Mouse (Mus musculus): ENCODE measurements around the gene Mthfs. TPM values are rescaled to one million over a fixed set of nuclear protein-coding genes. Genes with fewer than 3 reads are reported as not detected.
"Not testable (repeated sequence)": the region's sequence is repeated elsewhere in the genome, so short reads cannot be mapped to it uniquely, and the experiment has no call there.

Mthfs gene
- polyA plus RNA-seq, 1 experiment from 2014 or later, result 25.7 TPM

DNA sequence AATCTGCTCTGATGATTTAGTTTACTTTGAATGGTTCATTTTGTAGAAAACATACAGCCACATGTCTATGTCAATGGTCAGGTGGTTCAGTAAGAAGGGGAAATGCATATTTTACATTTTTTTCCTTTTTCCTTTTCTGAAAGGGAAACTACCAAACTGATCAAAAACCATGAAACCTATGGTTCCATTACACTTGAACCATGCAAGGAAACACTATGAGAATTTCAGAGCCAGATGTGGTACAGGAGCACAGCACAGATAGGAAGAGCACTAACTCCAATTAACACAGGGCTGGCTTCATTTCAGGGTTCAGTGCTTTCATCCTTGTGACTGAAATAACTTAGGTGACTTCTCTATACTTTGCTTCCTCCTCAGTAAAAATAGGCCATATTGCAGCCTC, 8.2 kb upstream of the Mthfs start:
- DNase-seq (ENCODE audit: low spot score); H3K27ac ChIP-seq (replicated peaks; ENCODE audit: low read depth, low read length); H3K9me3 ChIP-seq (ENCODE audit: control insufficient read depth, low read length); H3K4me2 ChIP-seq (ENCODE audit: low read depth, low read length); H3K36me3 ChIP-seq (ENCODE audit: control insufficient read depth, insufficient read depth, low read length); H3K9ac ChIP-seq (ENCODE audit: low read depth, low read length); H3K27me3 ChIP-seq (replicated peaks; ENCODE audit: control insufficient read depth, insufficient read depth, low read length); H3K4me1 ChIP-seq (ENCODE audit: control insufficient read depth, insufficient read depth, low read length); H3K4me3 ChIP-seq (ENCODE audit: low read depth, low read length); ATAC-seq (ENCODE audit: low read depth): not testable (repeated sequence)

DNA sequence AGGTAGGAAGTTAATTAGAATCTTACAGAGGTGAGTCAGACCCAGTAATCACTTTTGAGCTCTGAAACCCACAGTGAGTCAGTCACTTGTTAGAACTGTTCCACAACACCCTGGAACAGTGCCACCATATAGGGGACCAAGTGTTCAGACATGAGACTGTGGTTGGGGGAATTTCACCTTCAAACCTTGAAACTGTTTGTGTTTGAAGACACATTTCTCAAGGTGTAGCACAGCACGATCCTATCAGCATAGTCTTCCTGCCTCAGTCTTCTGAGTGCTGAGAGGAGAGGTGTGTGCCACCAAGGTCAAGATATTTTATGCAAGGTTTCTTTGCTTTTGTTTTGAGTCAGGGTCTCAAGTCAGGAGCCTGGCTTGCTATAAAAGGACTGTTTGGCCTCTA, 1.5 kb upstream of the Mthfs start:
- not testable (repeated sequence) for H3K27ac ChIP-seq (replicated peaks; ENCODE audit: low read depth, low read length); H3K4me3 ChIP-seq (ENCODE audit: low read depth, low read length); H3K27me3 ChIP-seq (replicated peaks; ENCODE audit: control insufficient read depth, insufficient read depth, low read length); H3K9ac ChIP-seq (ENCODE audit: low read depth, low read length); H3K4me2 ChIP-seq (ENCODE audit: low read depth, low read length); ATAC-seq (ENCODE audit: low read depth); H3K4me1 ChIP-seq (ENCODE audit: control insufficient read depth, insufficient read depth, low read length); H3K36me3 ChIP-seq (ENCODE audit: control insufficient read depth, insufficient read depth, low read length); H3K9me3 ChIP-seq (ENCODE audit: control insufficient read depth, low read length); DNase-seq (ENCODE audit: low spot score)
- WGBS, result 90% methylated on average over 1 of the region's 1 CpGs

DNA sequence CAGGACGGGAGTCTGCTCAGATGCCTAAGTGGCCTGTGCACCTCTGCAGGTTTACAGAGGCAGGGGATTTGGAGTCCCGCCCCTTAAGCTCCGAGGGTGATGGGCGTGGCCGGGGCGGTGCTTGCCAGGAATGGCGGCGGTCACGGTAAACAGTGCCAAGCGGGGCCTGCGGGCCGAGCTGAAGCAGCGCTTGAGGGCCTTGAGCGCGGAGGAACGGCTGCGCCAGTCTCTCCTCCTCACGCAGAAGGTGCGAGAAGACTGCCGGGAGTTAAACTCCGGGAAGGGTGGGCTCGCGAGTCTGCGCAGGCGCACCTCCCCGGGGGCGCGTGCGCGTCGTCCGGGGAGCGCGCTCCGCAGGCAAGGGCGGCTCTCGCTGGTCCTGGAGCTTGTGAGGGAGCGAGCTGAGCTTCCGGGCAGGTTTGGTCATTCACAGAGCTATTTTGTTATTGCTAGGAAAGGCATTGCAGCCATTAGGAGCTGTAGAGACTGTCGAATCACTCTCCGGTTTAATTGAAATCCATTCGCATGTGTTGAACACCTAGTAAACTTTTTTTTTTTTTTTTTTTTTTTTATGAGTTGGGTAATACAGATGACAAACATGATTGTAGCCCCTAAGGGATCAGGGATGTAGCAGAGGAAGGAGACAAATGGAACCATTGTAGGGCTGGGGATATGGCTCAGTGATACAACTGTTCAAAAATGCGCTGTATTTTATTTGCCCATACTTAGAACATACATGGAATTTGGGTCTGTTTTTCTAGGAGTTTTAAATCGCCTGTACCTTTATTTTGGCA, 786 bp downstream of the Mthfs start:
- Histone ChIP-seq H3K9ac (ENCODE audit: low read depth, low read length) (peak overlapping the region; percentile 54), H3K27ac (replicated peaks; ENCODE audit: low read depth, low read length) (peak overlapping the region; percentile 71; the same call in 1 of the 2 replicates)

DNA sequence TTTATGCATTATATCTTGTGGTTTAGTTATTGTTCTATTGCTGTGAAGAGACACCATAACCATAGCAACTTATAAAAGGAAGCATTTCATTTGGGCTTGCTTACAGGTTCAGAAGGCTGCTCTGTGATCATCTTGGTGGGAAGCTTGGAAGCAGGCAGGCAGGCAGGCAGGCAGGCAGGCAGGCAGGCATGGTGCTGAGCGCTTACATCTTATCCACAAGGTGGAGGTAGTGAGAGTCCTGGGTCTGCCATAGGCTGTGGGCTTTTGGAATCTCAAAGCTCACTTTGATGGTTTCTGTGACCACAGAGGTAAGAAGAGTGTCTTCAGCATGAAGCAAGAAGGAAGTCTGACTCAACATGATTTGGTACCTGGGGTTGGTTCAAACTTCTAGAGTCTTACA, 2.0 kb downstream of the Mthfs start:
- 53% methylated on average over 1 of the region's 1 CpGs for WGBS
- H3K4me3 ChIP-seq (ENCODE audit: low read depth, low read length); H3K36me3 ChIP-seq (ENCODE audit: control insufficient read depth, insufficient read depth, low read length); H3K27me3 ChIP-seq (replicated peaks; ENCODE audit: control insufficient read depth, insufficient read depth, low read length); ATAC-seq (ENCODE audit: low read depth); H3K27ac ChIP-seq (replicated peaks; ENCODE audit: low read depth, low read length); H3K4me2 ChIP-seq (ENCODE audit: low read depth, low read length); H3K4me1 ChIP-seq (ENCODE audit: control insufficient read depth, insufficient read depth, low read length); DNase-seq (ENCODE audit: low spot score); H3K9ac ChIP-seq (ENCODE audit: low read depth, low read length); H3K9me3 ChIP-seq (ENCODE audit: control insufficient read depth, low read length): not testable (repeated sequence)

More for the DNA sequence above, 786 bp downstream of the Mthfs start:
- Histone ChIP-seq H3K4me3 (ENCODE audit: low read depth, low read length) (peak overlapping the region; percentile 36), H3K4me2 (ENCODE audit: low read depth, low read length) (peak overlapping the region; percentile 46)
- WGBS, result 7% methylated on average over 5 of the region's 44 CpGs
- peak; percentile 95 for ATAC-seq (ENCODE audit: low read depth)
- not testable (repeated sequence) for H3K36me3 ChIP-seq (ENCODE audit: control insufficient read depth, insufficient read depth, low read length); H3K9me3 ChIP-seq (ENCODE audit: control insufficient read depth, low read length); H3K27me3 ChIP-seq (replicated peaks; ENCODE audit: control insufficient read depth, insufficient read depth, low read length); H3K4me1 ChIP-seq (ENCODE audit: control insufficient read depth, insufficient read depth, low read length); DNase-seq (ENCODE audit: low spot score)

DNA sequence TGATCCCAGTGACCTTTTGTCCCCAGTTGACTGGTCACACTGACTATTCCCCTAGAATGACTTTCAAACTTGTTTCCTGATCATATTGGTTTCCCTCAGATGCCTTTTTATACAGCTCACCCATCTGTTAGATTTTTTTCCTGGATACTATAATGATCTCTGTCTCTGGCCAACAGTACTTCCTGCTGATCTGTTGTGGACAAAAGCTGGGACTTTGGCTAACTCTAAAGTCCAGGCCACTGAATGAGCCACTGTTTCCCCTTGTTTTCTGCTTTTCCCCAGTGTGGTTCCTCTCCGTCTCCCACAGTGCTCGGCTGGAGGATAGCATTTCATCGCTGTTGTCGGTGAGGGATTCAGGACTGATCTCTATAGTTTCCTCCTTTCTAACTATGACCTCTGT, 7.7 kb downstream of the Mthfs start:
- not testable (repeated sequence) for H3K9me3 ChIP-seq (ENCODE audit: control insufficient read depth, low read length); H3K9ac ChIP-seq (ENCODE audit: low read depth, low read length); H3K4me3 ChIP-seq (ENCODE audit: low read depth, low read length); H3K4me2 ChIP-seq (ENCODE audit: low read depth, low read length); H3K27me3 ChIP-seq (replicated peaks; ENCODE audit: control insufficient read depth, insufficient read depth, low read length); DNase-seq (ENCODE audit: low spot score); H3K4me1 ChIP-seq (ENCODE audit: control insufficient read depth, insufficient read depth, low read length); H3K27ac ChIP-seq (replicated peaks; ENCODE audit: low read depth, low read length); ATAC-seq (ENCODE audit: low read depth); H3K36me3 ChIP-seq (ENCODE audit: control insufficient read depth, insufficient read depth, low read length)
- WGBS, result 67% methylated on average over 4 of the region's 4 CpGs

DNA sequence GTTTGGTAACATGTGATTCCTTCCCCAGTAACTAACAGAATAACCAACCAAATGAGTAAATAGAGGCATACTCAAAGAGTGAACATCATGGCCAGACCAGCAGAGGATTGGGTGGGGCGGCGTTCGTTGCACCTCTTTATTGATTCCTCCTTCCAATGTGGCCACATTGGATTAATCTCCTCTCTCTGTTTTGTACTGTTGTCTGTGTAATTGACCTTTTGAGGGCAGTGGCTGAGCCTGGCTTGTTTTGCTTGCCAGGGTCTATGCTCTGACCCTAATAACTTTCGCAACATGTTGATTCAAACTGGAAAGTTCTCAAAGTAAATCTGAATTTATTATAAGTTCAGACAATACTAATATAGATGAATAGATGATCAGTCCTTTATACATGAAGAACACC, 9.2 kb downstream of the Mthfs start:
- 98% methylated on average over 3 of the region's 4 CpGs for WGBS
- ATAC-seq (ENCODE audit: low read depth), result not testable (repeated sequence)

DNA sequence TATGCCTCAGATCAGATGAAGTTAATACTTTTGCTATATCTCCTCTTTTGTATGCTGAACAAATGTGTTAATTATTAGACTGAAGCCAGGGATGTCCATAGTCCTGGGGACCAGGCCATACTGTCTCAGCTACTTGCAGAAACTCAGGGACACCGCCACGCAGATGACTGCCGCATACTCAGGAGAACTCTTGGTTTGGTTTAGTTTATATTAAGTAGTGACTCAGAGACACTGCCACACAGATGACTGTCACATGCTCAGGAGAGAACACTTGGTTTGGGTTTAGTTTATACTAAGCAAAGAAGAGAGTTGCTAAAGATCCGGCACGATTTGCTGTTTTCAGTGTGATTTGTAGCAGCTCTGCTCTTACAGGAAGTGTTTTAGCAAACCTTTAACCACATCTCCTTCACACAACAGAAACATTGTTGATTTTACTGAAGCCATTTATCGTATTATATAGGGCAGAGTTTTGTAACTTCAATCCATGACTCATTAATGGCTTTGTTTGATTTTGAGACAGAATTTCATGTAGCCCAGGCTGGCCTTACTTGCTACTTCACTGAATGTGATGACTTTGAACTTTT, 10.3 kb downstream of the Mthfs start:
- ATAC-seq (ENCODE audit: low read depth); H3K4me3 ChIP-seq (ENCODE audit: low read depth, low read length); H3K9me3 ChIP-seq (ENCODE audit: control insufficient read depth, low read length); H3K36me3 ChIP-seq (ENCODE audit: control insufficient read depth, insufficient read depth, low read length); H3K27me3 ChIP-seq (replicated peaks; ENCODE audit: control insufficient read depth, insufficient read depth, low read length); H3K4me1 ChIP-seq (ENCODE audit: control insufficient read depth, insufficient read depth, low read length); H3K9ac ChIP-seq (ENCODE audit: low read depth, low read length); H3K27ac ChIP-seq (replicated peaks; ENCODE audit: low read depth, low read length); H3K4me2 ChIP-seq (ENCODE audit: low read depth, low read length); DNase-seq (ENCODE audit: low spot score): not testable (repeated sequence)
- 88% methylated on average over 6 of the region's 6 CpGs for WGBS

More for the DNA sequence above, 9.2 kb downstream of the Mthfs start:
- not testable (repeated sequence) for H3K9ac ChIP-seq (ENCODE audit: low read depth, low read length); H3K27ac ChIP-seq (replicated peaks; ENCODE audit: low read depth, low read length); H3K4me1 ChIP-seq (ENCODE audit: control insufficient read depth, insufficient read depth, low read length); H3K9me3 ChIP-seq (ENCODE audit: control insufficient read depth, low read length); H3K36me3 ChIP-seq (ENCODE audit: control insufficient read depth, insufficient read depth, low read length); H3K4me2 ChIP-seq (ENCODE audit: low read depth, low read length); H3K27me3 ChIP-seq (replicated peaks; ENCODE audit: control insufficient read depth, insufficient read depth, low read length); H3K4me3 ChIP-seq (ENCODE audit: low read depth, low read length); DNase-seq (ENCODE audit: low spot score)

DNA sequence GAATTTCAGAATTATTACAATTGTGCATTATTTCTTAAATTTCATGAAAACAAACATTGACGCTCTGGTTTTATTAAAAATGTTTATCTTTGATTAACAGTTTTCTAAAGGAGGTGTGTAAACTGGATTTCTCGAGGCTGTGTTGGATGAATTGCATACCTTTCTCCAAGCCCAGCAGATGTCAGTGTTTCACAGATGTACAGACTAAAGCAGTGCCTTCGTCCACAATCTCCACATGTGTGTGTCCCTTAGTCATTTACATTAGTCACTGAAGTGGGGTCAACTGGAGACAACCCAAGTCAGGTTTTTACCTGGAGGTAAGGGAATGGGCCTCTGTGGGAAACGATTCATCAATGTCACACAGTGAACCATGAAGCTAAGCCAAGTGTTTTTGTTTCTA, 15.6 kb downstream of the Mthfs start:
- no peaks in the 10 kb centered on the region for H3K9me3 ChIP-seq (ENCODE audit: control insufficient read depth, low read length)
- WGBS, result 46% methylated on average over 4 of the region's 4 CpGs
- no peak overlapping the region for H3K9ac ChIP-seq (ENCODE audit: low read depth, low read length)
- no peaks in the 10 kb centered on the region for H3K4me1 ChIP-seq (ENCODE audit: control insufficient read depth, insufficient read depth, low read length)
- DNase-seq (ENCODE audit: low spot score), result peak; percentile 30
- no peak overlapping the region for H3K4me3 ChIP-seq (ENCODE audit: low read depth, low read length)
- no peak overlapping the region for H3K4me2 ChIP-seq (ENCODE audit: low read depth, low read length)
- no peak for ATAC-seq (ENCODE audit: low read depth)
- H3K27me3 ChIP-seq (replicated peaks; ENCODE audit: control insufficient read depth, insufficient read depth, low read length), result no peaks in the 10 kb centered on the region
- no peak overlapping the region for H3K27ac ChIP-seq (replicated peaks; ENCODE audit: low read depth, low read length)
- no peaks in the 10 kb centered on the region for H3K36me3 ChIP-seq (ENCODE audit: control insufficient read depth, insufficient read depth, low read length)

DNA sequence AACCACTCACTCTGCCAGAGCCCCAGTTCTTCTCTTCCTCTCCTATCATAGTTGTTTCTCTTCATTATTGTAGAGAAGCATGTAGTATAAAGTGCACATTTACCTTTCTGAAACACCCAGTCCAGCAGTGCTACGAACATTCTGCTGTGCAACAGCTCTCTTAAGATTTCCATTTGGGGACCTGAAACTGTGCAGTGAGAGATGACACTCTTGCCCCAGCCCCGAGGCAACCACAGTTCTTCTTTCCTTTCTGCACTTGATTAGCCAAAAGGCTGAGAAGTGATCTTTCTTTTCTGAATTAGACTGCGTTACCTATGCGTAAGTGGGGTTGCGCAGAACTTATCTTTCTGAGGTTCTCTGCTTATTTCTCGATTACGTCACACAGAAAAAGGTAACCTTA, 17.6 kb downstream of the Mthfs start:
- no peak overlapping the region for H3K27ac ChIP-seq (replicated peaks; ENCODE audit: low read depth, low read length)
- 82% methylated on average over 7 of the region's 7 CpGs for WGBS
- H3K9ac ChIP-seq (ENCODE audit: low read depth, low read length), result no peak overlapping the region
- no peaks in the 10 kb centered on the region for H3K4me1 ChIP-seq (ENCODE audit: control insufficient read depth, insufficient read depth, low read length)
- H3K4me3 ChIP-seq (ENCODE audit: low read depth, low read length), result no peak overlapping the region
- ATAC-seq (ENCODE audit: low read depth), result no peak
- no peak for DNase-seq (ENCODE audit: low spot score)
- H3K9me3 ChIP-seq (ENCODE audit: control insufficient read depth, low read length), result no peaks in the 10 kb centered on the region
- no peaks in the 10 kb centered on the region for H3K36me3 ChIP-seq (ENCODE audit: control insufficient read depth, insufficient read depth, low read length)
- H3K27me3 ChIP-seq (replicated peaks; ENCODE audit: control insufficient read depth, insufficient read depth, low read length), result no peaks in the 10 kb centered on the region
- no peak overlapping the region for H3K4me2 ChIP-seq (ENCODE audit: low read depth, low read length)

Data from embryonic facial prominence, embryonic 14.5 days (tissue).